Mouse (Mus musculus): Measurements from ENCODE around the gene Sp1. TPM values are rescaled to one million over a fixed set of nuclear protein-coding genes. Genes with fewer than 3 reads are reported as not detected.

Gene Sp1
- polyA plus RNA-seq, 1 experiment from 2014 or later, result 5.6 TPM

GRCm38 (mm10) chr15:102461430-102462075 is 55.6 kb downstream of the Sp1 start:
- Histone ChIP-seq H3K9me3 (ENCODE audit: control insufficient read depth) (no peaks in the 10 kb centered on the region), H3K9ac (ENCODE audit: low read depth, low read length) (no peak overlapping the region), H3K4me2 (replicated peaks; ENCODE audit: low read depth) (peak overlapping the region; percentile 66), H3K4me1 (replicated peaks; ENCODE audit: control insufficient read depth, insufficient read depth, low read length) (no peaks in the 10 kb centered on the region), H3K27ac (ENCODE audit: low read depth, low read length) (peak overlapping the region; percentile 9; the same call in 1 of the 2 replicates), H3K27me3 (replicated peaks; ENCODE audit: control insufficient read depth, insufficient read depth, low read length) (no peaks in the 10 kb centered on the region), H3K36me3 (ENCODE audit: control insufficient read depth, insufficient read depth) (peaks cover 14% of the 10 kb centered on the region), H3K4me3 (ENCODE audit: low read depth, low read length) (peak overlapping the region; percentile 7; the same call in 1 of the 2 replicates)
- 62% methylated on average over 9 of the region's 9 CpGs for WGBS
- no peak for TF ChIP-seq CTCF (IDR thresholded peaks at IDR 0.05; ENCODE audit: low read depth)
- no peak for ATAC-seq

- no peak for ATAC-seq
- Histone ChIP-seq H3K4me3 (ENCODE audit: low read depth, low read length) (no peak overlapping the region), H3K36me3 (ENCODE audit: control insufficient read depth, insufficient read depth) (peaks cover 17% of the 10 kb centered on the region), H3K27me3 (replicated peaks; ENCODE audit: control insufficient read depth, insufficient read depth, low read length) (no peaks in the 10 kb centered on the region), H3K9ac (ENCODE audit: low read depth, low read length) (no peak overlapping the region), H3K4me2 (replicated peaks; ENCODE audit: low read depth) (no peak overlapping the region), H3K9me3 (ENCODE audit: control insufficient read depth) (no peaks in the 10 kb centered on the region), H3K27ac (ENCODE audit: low read depth, low read length) (no peak overlapping the region), H3K4me1 (replicated peaks; ENCODE audit: control insufficient read depth, insufficient read depth, low read length) (no peaks in the 10 kb centered on the region)
- peak; percentile 71 for TF ChIP-seq CTCF (IDR thresholded peaks at IDR 0.05; ENCODE audit: low read depth)
Observed at GRCm38 (mm10) chr15:102463666-102464065, 57.7 kb downstream of the Sp1 start.

- Histone ChIP-seq H3K9me3 (ENCODE audit: control insufficient read depth) (no peaks in the 10 kb centered on the region), H3K27ac (ENCODE audit: low read depth, low read length) (no peak overlapping the region), H3K4me2 (replicated peaks; ENCODE audit: low read depth) (no peak overlapping the region), H3K27me3 (replicated peaks; ENCODE audit: control insufficient read depth, insufficient read depth, low read length) (no peaks in the 10 kb centered on the region), H3K4me1 (replicated peaks; ENCODE audit: control insufficient read depth, insufficient read depth, low read length) (no peaks in the 10 kb centered on the region), H3K36me3 (ENCODE audit: control insufficient read depth, insufficient read depth) (peaks cover 9% of the 10 kb centered on the region), H3K9ac (ENCODE audit: low read depth, low read length) (no peak overlapping the region), H3K4me3 (ENCODE audit: low read depth, low read length) (no peak overlapping the region)
- no peak for TF ChIP-seq CTCF (IDR thresholded peaks at IDR 0.05; ENCODE audit: low read depth)
- ATAC-seq, result no peak
- WGBS, result 95% methylated on average over 9 of the region's 9 CpGs
Observed at GRCm38 (mm10) chr15:102468675-102469370, 62.9 kb downstream of the Sp1 start.

- Histone ChIP-seq H3K4me2 (replicated peaks; ENCODE audit: low read depth) (peak within 1 kb of the TSS; percentile 63), H3K4me1 (replicated peaks; ENCODE audit: control insufficient read depth, insufficient read depth, low read length) (no peaks in the 10 kb centered on the region), H3K27ac (ENCODE audit: low read depth, low read length) (peak within 1 kb of the TSS; percentile 94), H3K36me3 (ENCODE audit: control insufficient read depth, insufficient read depth) (peaks cover 18% of the 10 kb centered on the region), H3K4me3 (ENCODE audit: low read depth, low read length) (peak within 1 kb of the TSS; percentile 80), H3K9ac (ENCODE audit: low read depth, low read length) (peak within 1 kb of the TSS; percentile 94), H3K27me3 (replicated peaks; ENCODE audit: control insufficient read depth, insufficient read depth, low read length) (no peaks in the 10 kb centered on the region), H3K9me3 (ENCODE audit: control insufficient read depth) (no peaks in the 10 kb centered on the region)
- WGBS, result under 1% methylated on average over 36 of the region's 40 CpGs
- peak; percentile 95 for TF ChIP-seq CTCF (IDR thresholded peaks at IDR 0.05; ENCODE audit: low read depth)
- peak; percentile 98 for ATAC-seq
Observed at GRCm38 (mm10) chr15:102470183-102470604, 64.3 kb downstream of the Sp1 start, which contains the start of gene Pcbp2. Gene Pcbp2, plus strand, starts transcription at chr15:102470539.

DNA sequence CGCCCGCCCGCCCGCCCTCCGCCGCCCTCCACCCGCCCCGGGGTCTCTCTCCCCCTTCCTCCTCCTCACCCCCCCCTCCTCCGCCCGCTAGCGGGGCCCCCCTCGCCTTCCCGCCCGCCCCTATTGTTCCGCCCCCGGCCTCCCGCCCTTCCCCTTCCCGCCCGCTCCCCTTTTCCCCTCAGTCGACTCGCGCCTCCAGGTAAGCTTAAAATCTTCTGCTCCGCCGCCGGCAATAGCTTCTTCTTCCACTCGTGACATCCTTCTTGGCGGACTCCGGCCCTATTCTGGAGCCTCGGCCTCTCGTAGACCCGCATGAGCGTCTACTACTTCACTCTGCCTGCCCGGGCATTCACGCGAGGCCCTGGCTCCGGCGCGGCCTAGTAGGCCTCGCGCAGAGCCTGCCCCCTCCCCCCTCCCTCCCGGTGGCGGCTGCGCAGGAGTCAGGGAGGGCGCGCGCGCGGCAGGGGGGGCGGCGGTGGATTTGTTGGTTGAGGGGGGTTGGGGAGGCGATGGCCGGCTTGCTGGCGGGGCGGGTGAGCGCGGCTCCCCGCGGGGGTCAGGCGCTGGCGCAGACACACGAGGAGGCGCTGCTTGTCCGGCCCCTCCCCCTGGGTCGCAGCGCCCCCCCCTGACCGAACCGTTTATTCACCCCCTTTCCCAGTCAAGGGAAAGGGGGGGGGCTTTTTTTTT is 64.8 kb downstream of the Sp1 start:
- Histone ChIP-seq H3K4me1 (replicated peaks; ENCODE audit: control insufficient read depth, insufficient read depth, low read length) (no peaks in the 10 kb centered on the region), H3K36me3 (ENCODE audit: control insufficient read depth, insufficient read depth) (peaks cover 24% of the 10 kb centered on the region), H3K27me3 (replicated peaks; ENCODE audit: control insufficient read depth, insufficient read depth, low read length) (no peaks in the 10 kb centered on the region), H3K9me3 (ENCODE audit: control insufficient read depth) (no peaks in the 10 kb centered on the region), H3K4me3 (ENCODE audit: low read depth, low read length) (peak overlapping the region; percentile 80), H3K4me2 (replicated peaks; ENCODE audit: low read depth) (peak overlapping the region; percentile 63), H3K9ac (ENCODE audit: low read depth, low read length) (peak overlapping the region; percentile 94), H3K27ac (ENCODE audit: low read depth, low read length) (peak overlapping the region; percentile 94)
- peak; percentile 66 for ATAC-seq
- TF ChIP-seq CTCF (IDR thresholded peaks at IDR 0.05; ENCODE audit: low read depth), result peak; percentile 36
- WGBS, result under 1% methylated on average over 41 of the region's 67 CpGs

DNA sequence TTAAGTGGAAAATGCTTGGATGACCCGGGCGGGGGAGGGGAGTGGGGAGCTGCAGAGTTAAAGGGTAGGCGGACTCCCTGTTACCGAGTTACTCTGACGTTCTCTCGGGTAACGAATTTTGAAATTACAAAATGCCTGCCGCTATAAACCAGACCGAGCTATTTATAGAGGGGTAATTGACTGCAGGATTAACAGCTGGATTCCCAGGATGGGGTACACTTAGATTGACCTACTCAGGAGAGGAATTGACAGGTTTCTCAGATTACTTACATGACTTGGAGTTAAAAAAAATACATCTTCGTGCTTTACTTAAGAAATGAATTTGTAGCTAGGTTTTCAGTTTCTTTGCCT is 65.3 kb downstream of the Sp1 start:
- Histone ChIP-seq H3K9ac (ENCODE audit: low read depth, low read length) (peak overlapping the region; percentile 94), H3K27ac (ENCODE audit: low read depth, low read length) (peak overlapping the region; percentile 94), H3K36me3 (ENCODE audit: control insufficient read depth, insufficient read depth) (peaks cover 29% of the 10 kb centered on the region), H3K27me3 (replicated peaks; ENCODE audit: control insufficient read depth, insufficient read depth, low read length) (no peaks in the 10 kb centered on the region), H3K4me2 (replicated peaks; ENCODE audit: low read depth) (peak overlapping the region; percentile 63), H3K4me3 (ENCODE audit: low read depth, low read length) (peak overlapping the region; percentile 80), H3K4me1 (replicated peaks; ENCODE audit: control insufficient read depth, insufficient read depth, low read length) (no peaks in the 10 kb centered on the region), H3K9me3 (ENCODE audit: control insufficient read depth) (no peaks in the 10 kb centered on the region)
- no peak for TF ChIP-seq CTCF (IDR thresholded peaks at IDR 0.05; ENCODE audit: low read depth)
- under 1% methylated on average over 10 of the region's 10 CpGs for WGBS
- no peak for ATAC-seq
